Mouse (Mus musculus): ENCODE results near the gene Safb.

- no peak for TF ChIP-seq CTCF (IDR thresholded peaks at IDR 0.05; ENCODE audit: extremely low read depth, insufficient read depth, low read length)
- TF ChIP-seq POLR2A (IDR thresholded peaks at IDR 0.05; ENCODE audit: extremely low read depth, insufficient read depth, low read length) = no peak
Measured at GRCm38 (mm10) chr17:56561866-56562265, 22.8 kb upstream of the Safb start.
